Mouse (Mus musculus) intestine, embryonic 14.5 days (tissue): ENCODE measurements around the gene Igf1r. TPM values are rescaled to one million over a fixed set of nuclear protein-coding genes. Genes with fewer than 3 reads are reported as not detected.
A peak's percentile ranks its signal among the peaks of the same experiment; 100 is the strongest.

Experiments used
- ATAC-seq: fragments of 200-750 bp; cut with Nextera tagmentation; replicated peaks from 2 replicates; pipeline ENCODE4 v1.8.0; 2017; ENCODE audit warnings: low read depth, moderate number of reproducible peaks, moderate TSS enrichment, moderate library complexity; ENCODE audit not compliant: low FRiP score, low TSS enrichment
- DNase-seq: peaks from one replicate; pipeline ENCODE4 v3.0.0-alpha.2; 2018; ENCODE audit warnings: low spot score
- H3K27ac ChIP-seq: fragments of 300-500 bp; sonication (generic); 2 replicates; pipeline ENCODE4 v1.5.1; 2014; ENCODE audit warnings: low read depth, mild to moderate bottlenecking, control low read depth
- H3K27me3 ChIP-seq: fragments of 300-500 bp; sonication (generic); replicated peaks from 2 replicates; pipeline ENCODE4 v1.6.1; 2014; ENCODE audit warnings: low read length, control low read depth; ENCODE audit not compliant: control insufficient read depth, insufficient read depth
- H3K36me3 ChIP-seq: fragments of 300-500 bp; sonication (generic); 2 replicates; pipeline ENCODE4 v1.6.1; 2014; ENCODE audit warnings: low read length, control low read depth; ENCODE audit not compliant: control insufficient read depth, insufficient read depth
- H3K4me1 ChIP-seq: fragments of 300-500 bp; sonication (generic); replicated peaks from 2 replicates; pipeline ENCODE4 v1.6.1; 2014; ENCODE audit warnings: low read length, control low read depth, mixed read lengths; ENCODE audit not compliant: control insufficient read depth, insufficient read depth
- H3K4me2 ChIP-seq: fragments of 300-500 bp; sonication (generic); 2 replicates; pipeline ENCODE4 v1.6.1; 2014; ENCODE audit warnings: low read length
- H3K4me3 ChIP-seq: fragments of 300-500 bp; sonication (generic); 2 replicates; pipeline ENCODE4 v1.5.1; 2014; ENCODE audit warnings: low read depth, low read length, control low read depth, mixed read lengths
- H3K9ac ChIP-seq: fragments of 300-500 bp; sonication (generic); 2 replicates; pipeline ENCODE4 v1.6.1; 2014; ENCODE audit warnings: mild to moderate bottlenecking, low read length
- H3K9me3 ChIP-seq: fragments of 300-500 bp; sonication (generic); 2 replicates; pipeline ENCODE4 v1.6.1; 2016; ENCODE audit warnings: low read length, control low read depth; ENCODE audit not compliant: control insufficient read depth
- WGBS: fragments of 180-500 bp; shearing (Covaris S2); extraction: QIAGEN DNeasy Blood & Tissue Kit; methylation state at CpG from one replicate; pipeline ENCODE4 v1.1.7; 2014; 5-methylcytosine and 5-hydroxymethylcytosine counted together
- polyA plus RNA-seq: library from polyadenylated mRNA; unstranded; fragments of >200 nt; fragmentation: Nextera tagmentation; extraction: Ambion mirVana; gene quantifications from 2 replicates; pipeline ENCODE4 v1.2.1, GENCODE M21; 2014

Gene Igf1r
- polyA plus RNA-seq, 1 experiment from 2014 or later = 18.4 TPM

DNA sequence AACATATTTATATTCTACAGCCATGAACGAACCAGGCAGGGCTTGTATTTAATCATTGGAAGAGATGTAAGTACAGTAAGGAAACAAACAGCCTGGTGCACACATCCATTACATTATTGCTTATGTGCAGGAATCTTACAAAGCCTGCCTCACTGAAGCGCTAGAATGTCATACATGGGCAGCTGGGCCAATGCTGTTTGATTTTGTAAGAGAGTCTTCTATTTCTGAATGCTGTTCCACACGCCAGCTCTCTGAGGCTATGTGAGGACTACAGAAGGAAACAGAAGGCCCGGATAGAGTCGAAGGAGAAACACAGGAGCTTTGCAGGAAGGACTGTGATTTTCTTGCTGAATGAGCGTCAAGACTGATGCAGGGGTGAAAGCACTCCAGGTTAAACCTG, 136.2 kb downstream of the Igf1r start:
- no peak for ATAC-seq

DNA sequence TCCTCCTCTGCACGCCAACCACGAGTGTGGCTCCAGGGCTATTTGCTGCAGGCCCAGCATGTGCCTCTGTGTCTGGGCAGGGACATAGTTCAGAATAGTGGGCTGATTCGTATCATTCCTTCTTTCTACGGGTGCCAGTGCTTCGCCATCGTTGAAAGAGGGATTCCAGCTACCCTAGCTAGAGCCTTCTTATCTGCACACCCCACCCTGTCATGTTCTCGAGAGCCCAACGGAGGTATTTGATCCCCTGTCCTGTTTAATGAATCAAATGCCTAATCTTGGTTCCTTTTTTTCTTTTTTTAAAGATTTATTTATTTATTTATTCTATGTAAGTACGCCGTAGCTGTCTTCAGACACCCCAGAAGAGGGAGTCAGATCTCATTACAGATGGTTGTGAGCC, 137.1 kb downstream of the Igf1r start:
- Histone ChIP-seq H3K9me3 (no peaks in the 10 kb centered on the region), H3K27me3 (no peaks in the 10 kb centered on the region), H3K27ac (no peak overlapping the region), H3K4me1 (peaks cover 27% of the 10 kb centered on the region), H3K4me2 (no peak overlapping the region), H3K36me3 (no peaks in the 10 kb centered on the region), H3K9ac (no peak overlapping the region), H3K4me3 (no peak overlapping the region)
- DNase-seq = no peak
- no peak for ATAC-seq
- 84% methylated on average over 10 of the region's 10 CpGs for WGBS

More for the DNA sequence above, 136.2 kb downstream of the Igf1r start:
- Histone ChIP-seq H3K27me3 (no peaks in the 10 kb centered on the region), H3K4me3 (no peak overlapping the region), H3K4me2 (no peak overlapping the region), H3K9ac (no peak overlapping the region), H3K27ac (no peak overlapping the region), H3K9me3 (no peaks in the 10 kb centered on the region), H3K4me1 (peaks cover 27% of the 10 kb centered on the region), H3K36me3 (no peaks in the 10 kb centered on the region)
- 75% methylated on average over 6 of the region's 6 CpGs for WGBS
- no peak for DNase-seq

DNA sequence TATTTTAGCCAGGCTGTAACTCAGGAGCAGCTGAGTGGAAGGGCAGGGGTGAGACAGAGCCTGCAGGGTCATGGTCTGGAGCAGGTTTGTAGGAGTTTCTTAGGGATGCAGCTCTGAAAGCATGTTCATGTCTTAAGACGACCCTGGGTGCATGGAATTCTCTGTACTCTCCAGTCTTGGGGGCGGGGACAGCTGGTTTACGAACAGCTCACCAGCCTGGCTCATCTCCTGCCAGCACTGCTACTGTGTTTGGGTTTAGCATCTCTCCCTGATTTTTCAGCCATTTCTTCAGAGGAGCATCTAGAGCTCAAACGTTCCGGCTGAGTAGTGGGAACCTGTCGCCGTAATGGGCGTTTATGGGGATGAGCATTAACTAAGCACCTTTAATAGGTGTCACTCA, 137.9 kb downstream of the Igf1r start:
- no peak overlapping the region for H3K9ac ChIP-seq
- no peak for ATAC-seq
- no peaks in the 10 kb centered on the region for H3K9me3 ChIP-seq
- H3K36me3 ChIP-seq = no peaks in the 10 kb centered on the region
- 71% methylated on average over 8 of the region's 8 CpGs for WGBS
- peaks cover 19% of the 10 kb centered on the region for H3K4me1 ChIP-seq
- H3K27ac ChIP-seq = no peak overlapping the region
- H3K27me3 ChIP-seq = no peaks in the 10 kb centered on the region
- no peak overlapping the region for H3K4me3 ChIP-seq
- no peak overlapping the region for H3K4me2 ChIP-seq
- DNase-seq = no peak

DNA sequence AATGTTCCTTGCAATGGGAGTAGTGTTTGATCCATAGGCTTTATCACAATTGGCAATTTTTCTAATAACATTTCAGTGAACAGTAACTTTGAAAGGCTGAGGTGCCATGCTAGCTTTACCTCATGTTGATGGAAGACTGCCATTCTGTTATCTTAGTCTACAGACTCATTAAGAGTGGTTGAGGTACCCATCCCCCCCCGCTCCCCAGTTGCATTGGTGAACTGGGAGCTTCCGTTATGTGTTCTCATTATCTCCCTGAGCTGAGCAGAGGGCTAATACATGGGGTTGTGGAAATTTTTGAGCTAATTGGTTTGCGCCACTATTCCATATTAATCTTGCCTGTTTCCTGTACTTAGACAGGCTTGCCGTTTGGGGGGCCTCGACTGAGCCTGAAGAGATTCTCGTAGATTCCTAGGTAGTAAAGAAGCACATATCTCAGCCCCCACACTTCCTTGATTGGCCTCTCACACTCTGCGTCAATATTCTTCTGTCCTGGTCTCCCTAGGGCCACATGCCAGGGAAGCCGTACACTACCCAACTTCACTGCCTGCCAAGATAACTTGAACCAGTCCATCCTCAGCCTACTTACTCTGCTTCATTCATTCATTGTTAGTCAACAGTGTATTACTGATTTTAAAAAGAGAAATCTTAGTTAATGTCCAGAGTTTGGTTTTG, 139.8 kb downstream of the Igf1r start:
- Histone ChIP-seq H3K27ac (no peak overlapping the region), H3K36me3 (no peaks in the 10 kb centered on the region), H3K4me1 (peaks cover 9% of the 10 kb centered on the region; the same call in 1 of the 2 replicates), H3K9me3 (no peaks in the 10 kb centered on the region), H3K27me3 (no peaks in the 10 kb centered on the region), H3K4me2 (no peak overlapping the region), H3K4me3 (no peak overlapping the region), H3K9ac (no peak overlapping the region)
- no peak for DNase-seq
- no peak for ATAC-seq
- WGBS = 68% methylated on average over 8 of the region's 8 CpGs

GRCm38 (mm10) chr7:68093817-68094216, 141.2 kb downstream of the Igf1r start:
- 23% methylated on average over 9 of the region's 9 CpGs for WGBS
- H3K36me3 ChIP-seq = no peaks in the 10 kb centered on the region
- no peak for DNase-seq
- H3K4me2 ChIP-seq = no peak overlapping the region
- H3K4me1 ChIP-seq = peaks cover 8% of the 10 kb centered on the region; the same call in 1 of the 2 replicates
- H3K9me3 ChIP-seq = no peaks in the 10 kb centered on the region
- no peak overlapping the region for H3K9ac ChIP-seq
- H3K27ac ChIP-seq = no peak overlapping the region
- no peak overlapping the region for H3K4me3 ChIP-seq
- no peak for ATAC-seq
- H3K27me3 ChIP-seq = no peaks in the 10 kb centered on the region

DNA sequence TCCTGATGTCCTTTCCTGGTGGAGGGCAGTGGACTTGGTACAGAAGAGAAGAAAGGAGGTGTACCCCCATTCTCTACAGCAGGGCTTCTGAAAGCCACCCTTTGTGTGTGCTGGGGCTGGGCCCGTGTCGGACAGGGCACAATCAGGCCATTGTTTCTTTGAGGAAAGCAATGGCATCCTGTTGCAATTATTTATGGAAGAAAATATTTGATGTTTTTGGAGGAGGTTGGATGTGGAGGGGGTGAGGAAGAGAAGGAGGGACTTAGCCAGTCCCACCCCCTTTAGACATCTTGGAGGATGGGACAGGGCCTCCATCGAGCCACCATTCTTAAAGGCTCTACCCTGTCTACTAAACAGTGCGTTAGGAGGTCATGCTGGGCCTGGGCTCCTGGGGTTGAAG, 142.9 kb downstream of the Igf1r start:
- peaks cover 13% of the 10 kb centered on the region; the same call in 1 of the 2 replicates for H3K4me1 ChIP-seq
- no peak overlapping the region for H3K4me2 ChIP-seq
- no peak overlapping the region for H3K4me3 ChIP-seq
- H3K27me3 ChIP-seq = no peaks in the 10 kb centered on the region
- WGBS = 82% methylated on average over 4 of the region's 4 CpGs
- H3K36me3 ChIP-seq = no peaks in the 10 kb centered on the region
- H3K9me3 ChIP-seq = no peaks in the 10 kb centered on the region
- DNase-seq = no peak
- no peak overlapping the region for H3K27ac ChIP-seq
- ATAC-seq = peak; percentile 61
- H3K9ac ChIP-seq = no peak overlapping the region

- WGBS = 69% methylated on average over 6 of the region's 6 CpGs
- no peaks in the 10 kb centered on the region for H3K9me3 ChIP-seq
- H3K9ac ChIP-seq = no peak overlapping the region
- H3K27ac ChIP-seq = no peak overlapping the region
- no peak for DNase-seq
- no peaks in the 10 kb centered on the region for H3K27me3 ChIP-seq
- H3K4me1 ChIP-seq = peaks cover 14% of the 10 kb centered on the region; the same call in 1 of the 2 replicates
- no peak overlapping the region for H3K4me3 ChIP-seq
- ATAC-seq = no peak
- no peaks in the 10 kb centered on the region for H3K36me3 ChIP-seq
- no peak overlapping the region for H3K4me2 ChIP-seq
Observed at GRCm38 (mm10) chr7:68096411-68096810, 143.8 kb downstream of the Igf1r start.

GRCm38 (mm10) chr7:68097081-68097836, 144.6 kb downstream of the Igf1r start:
- H3K27me3 ChIP-seq = no peaks in the 10 kb centered on the region
- H3K9ac ChIP-seq = no peak overlapping the region
- H3K9me3 ChIP-seq = no peaks in the 10 kb centered on the region
- 91% methylated on average over 7 of the region's 7 CpGs for WGBS
- ATAC-seq (no peak), DNase-seq (no peak)
- H3K27ac ChIP-seq = no peak overlapping the region
- H3K4me1 ChIP-seq = peaks cover 15% of the 10 kb centered on the region; the same call in 1 of the 2 replicates
- no peak overlapping the region for H3K4me3 ChIP-seq
- H3K4me2 ChIP-seq = no peak overlapping the region
- no peaks in the 10 kb centered on the region for H3K36me3 ChIP-seq
